Mouse (Mus musculus) urinary bladder, postnatal 36 days (tissue): ENCODE results near the gene Drd4.

Experiments
- DNase-seq, 2 experiments: peaks; one replicate each; pipeline ENCODE4 v3.0.0; 2022; ENCODE audit warnings: low spot score in 2 of 2, mixed read lengths in 1 of 2

Gene Drd4

GRCm38 (mm10) chr7:141292583-141293388, 980 bp downstream of the Drd4 start:
- no peak for DNase-seq

GRCm38 (mm10) chr7:141293852-141294471, 2.2 kb downstream of the Drd4 start:
- peak in 1 of 2 experiments; percentile 34 for DNase-seq

- DNase-seq: no peak
These were observed 2.7 kb downstream of the Drd4 start for GRCm38 (mm10) chr7:141294479-141294878.

- DNase-seq: no peak
These were observed 6.3 kb downstream of the Drd4 start for GRCm38 (mm10) chr7:141297926-141298650.

- no peak for DNase-seq
These were observed 7.4 kb downstream of the Drd4 start for GRCm38 (mm10) chr7:141299175-141299574.

GRCm38 (mm10) chr7:141301386-141301785, 9.6 kb downstream of the Drd4 start:
- DNase-seq: no peak

GRCm38 (mm10) chr7:141302702-141303268, 11.0 kb downstream of the Drd4 start:
- no peak for DNase-seq

GRCm38 (mm10) chr7:141304537-141304936, 12.7 kb downstream of the Drd4 start:
- no peak for DNase-seq

GRCm38 (mm10) chr7:141314416-141314815, 22.6 kb downstream of the Drd4 start:
- DNase-seq: no peak

- no peak for DNase-seq
These were observed 23.3 kb downstream of the Drd4 start for GRCm38 (mm10) chr7:141315076-141315475.

GRCm38 (mm10) chr7:141315974-141316373, 24.2 kb downstream of the Drd4 start:
- peak in 1 of 2 experiments; percentile 22 for DNase-seq

GRCm38 (mm10) chr7:141317619-141318132, 25.9 kb downstream of the Drd4 start:
- no peak for DNase-seq

GRCm38 (mm10) chr7:141319446-141319845, 27.6 kb downstream of the Drd4 start:
- no peak for DNase-seq

- no peak for DNase-seq
These were observed 32.9 kb downstream of the Drd4 start for GRCm38 (mm10) chr7:141324686-141325085.

- DNase-seq: no peak
These were observed 35.0 kb downstream of the Drd4 start for GRCm38 (mm10) chr7:141326546-141327446.

GRCm38 (mm10) chr7:141327469-141328372, 35.9 kb downstream of the Drd4 start, which contains the start of the genes Deaf1 and Tmem80:
TSS of gene Deaf1 (minus strand) at chr7:141327690.
TSS of gene Tmem80 (plus strand) at chr7:141327739.
- DNase-seq: peak; percentile 98 to 99

- no peak for DNase-seq
These were observed 36.7 kb downstream of the Drd4 start for GRCm38 (mm10) chr7:141328373-141328990.

- no peak for DNase-seq
These were observed 38.9 kb downstream of the Drd4 start for GRCm38 (mm10) chr7:141330706-141331105.

GRCm38 (mm10) chr7:141331990-141332389, 40.2 kb downstream of the Drd4 start:
- DNase-seq: peak in 1 of 2 experiments; percentile 52
